Mouse (Mus musculus) CH12.LX (cell line): Measurements from ENCODE around the gene Enpp4.

Experiments
- CHD1 ChIP-seq: IDR thresholded peaks from 2 replicates; pipeline ENCODE4 v1.6.1; 2012; ENCODE audit warnings: low read depth, low read length, improper control_type of control experiment, inconsistent platforms
- CHD2 ChIP-seq: IDR thresholded peaks from 2 replicates; pipeline ENCODE4 v1.6.1; 2011; ENCODE audit warnings: low read length, improper control_type of control experiment
- CTCF ChIP-seq, 2 experiments: IDR thresholded peaks in 1 of 2; conservative IDR thresholded peaks in 1 of 2; 2 replicates each; pipeline ENCODE4 v1.5.1; 2011 to 2012; ENCODE audit warnings: low read depth in 2 of 2, low read length in 2 of 2, improper control_type of control experiment in 1 of 2, inconsistent platforms in 1 of 2, mild to moderate bottlenecking in 1 of 2, moderate library complexity in 1 of 2
- E2F4 ChIP-seq: IDR thresholded peaks from 2 replicates; pipeline ENCODE4 v1.6.1; 2011; ENCODE audit warnings: low read depth, low read length, improper control_type of control experiment; ENCODE audit not compliant: insufficient replicate concordance
- EP300 ChIP-seq: IDR thresholded peaks from 2 replicates; pipeline ENCODE4 v1.6.1; 2011; ENCODE audit warnings: low read length, improper control_type of control experiment
- MAZ ChIP-seq: IDR thresholded peaks from 2 replicates; pipeline ENCODE4 v1.6.1; 2012; ENCODE audit warnings: low read depth, mild to moderate bottlenecking, inconsistent platforms, low read length, improper control_type of control experiment, moderate library complexity
- MEF2A ChIP-seq: IDR thresholded peaks from 2 replicates; pipeline ENCODE4 v1.6.1; 2014; ENCODE audit warnings: low read depth, mild to moderate bottlenecking, inconsistent platforms, low read length, improper control_type of control experiment, borderline replicate concordance
- NELFE ChIP-seq: IDR thresholded peaks from 2 replicates; pipeline ENCODE4 v1.6.1; 2011; ENCODE audit warnings: low read depth, low read length, improper control_type of control experiment
- PAX5 ChIP-seq: IDR thresholded peaks from 2 replicates; pipeline ENCODE4 v1.6.1; 2012; ENCODE audit warnings: low read length, inconsistent platforms, mixed read lengths
- TCF12 ChIP-seq: IDR thresholded peaks from 2 replicates; pipeline ENCODE4 v1.6.1; 2014; ENCODE audit warnings: low read depth, mild to moderate bottlenecking, inconsistent platforms, low read length, improper control_type of control experiment
- USF1 ChIP-seq: IDR thresholded peaks from 2 replicates; pipeline ENCODE4 v1.6.1; 2014; ENCODE audit warnings: low read depth, mild to moderate bottlenecking, inconsistent platforms, low read length, improper control_type of control experiment

- TF ChIP-seq NELFE: no peak
- no peak for TF ChIP-seq CTCF (conservative IDR thresholded peaks at IDR 0.05 in 1 of 2, IDR thresholded peaks at IDR 0.05 in 1 of 2; ENCODE audit: low read depth in 2 of 2, low read length in 2 of 2)
- no peak for TF ChIP-seq PAX5
- no peak for TF ChIP-seq E2F4
- TF ChIP-seq CHD1: no peak
- TF ChIP-seq EP300: no peak
- TF ChIP-seq CHD2: no peak
- TF ChIP-seq TCF12: no peak
- no peak for TF ChIP-seq USF1
- TF ChIP-seq MAZ: no peak
- TF ChIP-seq MEF2A: no peak
These were observed 42.7 kb upstream of the Enpp4 start for GRCm38 (mm10) chr17:44148109-44148846.
